Mouse (Mus musculus) heart, adult 2 months (tissue): ENCODE data around the gene Map1lc3b.
"Not testable (repeated sequence)": the region's sequence is repeated elsewhere in the genome, so short reads cannot be mapped to it uniquely, and the experiment has no call there.

Source experiments
- CTCF ChIP-seq: fragments of 200-600 bp; IDR thresholded peaks from 2 replicates; pipeline ENCODE4 v1.8.1; 2022; ENCODE audit warnings: antibody characterized with exemption, mild to moderate bottlenecking, moderate library complexity
- EP300 ChIP-seq: fragments of 200-500 bp; IDR thresholded peaks from 2 replicates; pipeline ENCODE4 v1.6.1; 2011; ENCODE audit warnings: low read depth, low read length, control low read depth; ENCODE audit not compliant: insufficient read depth

DNA sequence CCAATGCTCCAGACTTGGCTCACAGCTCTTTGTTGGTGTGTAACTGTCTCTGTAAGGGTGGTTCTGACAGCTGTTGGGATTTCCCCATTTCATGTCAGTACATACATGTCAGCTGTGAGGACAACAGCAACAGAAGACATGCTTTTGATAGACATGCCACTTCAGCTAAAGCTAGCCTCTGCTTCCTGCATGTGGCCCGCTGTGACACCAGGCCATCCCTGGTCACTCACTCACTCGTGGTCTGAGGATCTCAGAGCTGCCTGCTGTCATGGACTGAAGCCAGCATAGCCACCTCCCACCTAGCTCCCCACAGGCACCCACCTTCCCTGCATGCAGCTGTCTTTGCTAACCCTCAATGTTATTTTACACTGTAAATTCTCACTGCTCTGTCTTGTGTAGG is 7.3 kb downstream of the Map1lc3b start:
- TF ChIP-seq CTCF, EP300: not testable (repeated sequence)
